Mouse (Mus musculus) bone marrow, adult 2 months (tissue): ENCODE data around the gene Adsl. TPM values are rescaled to one million over a fixed set of nuclear protein-coding genes. Genes with fewer than 3 reads are reported as not detected.
"Not testable (repeated sequence)": the region's sequence is repeated elsewhere in the genome, so short reads cannot be mapped to it uniquely, and the experiment has no call there.

Experiments used
- H3K27ac ChIP-seq: fragments of 200-500 bp; 2 replicates; pipeline ENCODE4 v1.5.1; 2012; ENCODE audit warnings: low read depth, mild to moderate bottlenecking, control low read depth, inconsistent platforms, low read length; ENCODE audit not compliant: control insufficient read depth, poor library complexity, insufficient read depth
- H3K4me1 ChIP-seq: fragments of 200-500 bp; 2 replicates; pipeline ENCODE4 v1.6.1; 2011; ENCODE audit warnings: low read length; ENCODE audit not compliant: control insufficient read depth, insufficient read depth
- H3K4me3 ChIP-seq: fragments of 200-500 bp; replicated peaks from 2 replicates; pipeline ENCODE3; 2011; ENCODE audit warnings: mild to moderate bottlenecking, low read depth, low read length, control low read depth; ENCODE audit not compliant: control insufficient read depth
- CTCF ChIP-seq: fragments of 200-500 bp; IDR thresholded peaks from 2 replicates; pipeline ENCODE4 v1.5.1; 2011; ENCODE audit warnings: low read length, control low read depth; ENCODE audit not compliant: control insufficient read depth, insufficient read depth
- POLR2A ChIP-seq: fragments of 200-500 bp; IDR thresholded peaks from 2 replicates; pipeline ENCODE4 v1.6.1; 2011; ENCODE audit warnings: low read depth, mild to moderate bottlenecking, control low read depth, low read length, borderline replicate concordance; ENCODE audit not compliant: control insufficient read depth
- whole genome bisulfite sequencing: fragments of 180-500 bp; shearing (Covaris S2); methylation state at CpG from one replicate; pipeline ENCODE4 v1.1.7; 2018; 5-methylcytosine and 5-hydroxymethylcytosine counted together
- polyA plus RNA-seq: library from polyadenylated mRNA; stranded (reverse); fragments of >200 nt; gene quantifications from 2 replicates; pipeline ENCODE4 v1.2.4, GENCODE M21; 2011; ENCODE audit warnings: low replicate concordance; ENCODE audit not compliant: missing spikeins, insufficient read depth, insufficient read length

Adsl gene
- 11.1 and 16.4 TPM in 2 replicates for polyA plus RNA-seq

DNA sequence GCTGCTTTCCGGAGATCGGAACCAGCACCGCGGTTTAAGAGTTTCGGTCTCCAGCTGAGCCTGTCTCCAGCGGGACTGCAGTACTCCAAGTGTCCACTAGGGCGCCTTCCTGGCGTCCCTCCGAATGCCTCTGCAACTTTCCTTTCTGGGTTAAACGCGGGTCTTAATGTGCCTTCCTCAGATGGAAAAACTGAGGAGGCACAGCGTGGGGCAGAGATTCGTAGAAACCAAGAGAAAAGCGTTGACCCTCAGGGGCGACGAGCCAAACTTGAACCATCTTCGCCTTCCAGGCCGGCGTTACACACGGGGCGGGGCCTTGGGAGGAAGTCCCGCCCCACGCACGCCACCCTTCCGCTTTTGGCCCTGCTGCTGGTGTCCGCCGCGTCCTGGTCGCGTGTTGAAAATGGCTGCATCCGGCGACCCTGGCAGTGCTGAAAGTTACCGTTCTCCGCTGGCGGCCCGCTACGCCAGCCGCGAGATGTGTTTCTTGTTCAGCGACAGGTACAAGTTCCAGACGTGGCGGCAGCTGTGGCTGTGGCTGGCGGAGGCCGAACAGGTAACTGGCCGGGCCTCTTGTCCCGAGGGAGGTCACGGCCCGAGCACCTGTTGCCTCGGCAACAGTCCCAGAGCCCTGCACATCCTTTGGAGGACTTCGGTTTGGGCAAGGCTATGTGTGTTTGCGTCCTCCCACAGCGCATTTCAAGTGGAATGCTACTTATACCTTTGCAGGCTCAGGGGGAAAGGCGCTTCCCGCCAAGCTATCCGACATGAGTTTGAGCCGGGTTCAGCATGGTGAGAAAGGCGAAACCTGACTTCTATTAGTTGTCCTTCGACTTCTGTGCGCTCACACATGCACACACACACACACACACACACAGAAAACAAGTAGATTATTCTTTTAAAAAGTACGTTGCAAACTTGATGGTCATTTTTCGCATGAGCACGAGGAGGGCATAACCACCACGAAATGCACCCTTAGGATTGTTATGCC lies at the start of gene Adsl:
TSS of gene Adsl (plus strand) at position 346 of the 991 bp plus-strand sequence.
- Histone ChIP-seq H3K4me3 (peak within 1 kb of the TSS; percentile 92), H3K27ac (peak within 1 kb of the TSS; percentile 67), H3K4me1 (peaks cover 5% of the 10 kb centered on the region; the same call in 1 of the 2 replicates)
- peak; percentile 74; the same call in 1 of the 2 replicates for TF ChIP-seq POLR2A
- TF ChIP-seq CTCF = peak; percentile 76
- under 1% methylated on average over 63 of the region's 63 CpGs for WGBS

DNA sequence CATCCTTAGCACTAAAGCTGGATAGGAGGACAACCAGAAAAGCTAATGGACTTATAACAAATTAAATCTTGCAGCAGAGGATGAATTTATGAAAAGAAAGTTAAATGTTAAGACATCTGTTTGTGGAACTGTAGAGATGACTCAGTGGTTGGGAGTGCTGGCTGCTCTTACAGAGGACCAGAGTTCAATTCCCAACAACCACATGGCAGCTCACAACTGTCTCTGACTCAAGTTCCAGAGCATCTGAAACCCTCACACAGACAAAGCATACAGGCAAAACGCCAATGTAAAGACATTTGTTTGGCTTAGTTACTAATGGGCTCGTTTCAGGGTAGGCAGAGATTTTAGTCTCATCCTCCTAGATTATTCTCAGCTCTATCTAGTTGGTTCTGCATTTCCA lies 48.5 kb upstream of the Adsl start:
- 73% methylated on average over 2 of the region's 2 CpGs for WGBS
- H3K4me1 ChIP-seq = peaks cover 3% of the 10 kb centered on the region; the same call in 1 of the 2 replicates
- H3K27ac ChIP-seq = no peak overlapping the region
- H3K4me3 ChIP-seq = no peak overlapping the region
- TF ChIP-seq POLR2A = no peak
- no peak for TF ChIP-seq CTCF

DNA sequence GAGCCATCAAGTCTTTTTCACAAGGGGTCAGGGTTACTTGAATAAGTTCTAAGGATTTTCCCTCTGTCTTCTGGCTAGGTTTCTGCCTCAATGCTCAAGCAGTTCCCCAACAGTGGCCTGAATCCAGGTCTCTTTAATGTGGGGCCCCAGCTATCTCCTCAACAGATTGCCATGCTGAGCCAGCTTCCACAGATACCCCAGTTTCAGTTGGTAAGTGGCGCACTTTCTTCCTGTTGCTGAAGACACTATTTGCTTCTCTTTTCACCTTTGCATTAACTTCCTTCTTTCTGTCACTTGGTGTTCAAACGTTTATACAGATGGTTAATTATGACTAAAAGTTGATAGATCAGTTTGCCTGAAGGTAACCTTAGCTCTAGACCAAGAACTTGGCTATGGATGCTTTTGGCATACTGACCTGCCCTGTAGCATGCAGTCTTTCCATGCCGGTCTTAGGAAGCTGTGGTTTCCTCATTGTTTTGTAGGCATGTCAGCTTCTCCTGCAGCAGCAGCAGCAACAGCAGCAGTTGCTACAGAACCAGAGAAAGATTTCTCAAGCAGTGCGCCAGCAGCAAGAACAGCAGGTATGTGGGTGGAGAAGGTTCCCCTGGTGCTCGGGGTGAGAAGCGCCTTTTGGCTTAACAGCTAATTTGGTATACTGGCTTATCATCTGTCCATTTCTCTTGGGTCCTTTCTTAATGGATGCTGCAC lies 46.3 kb upstream of the Adsl start:
- peak overlapping the region; percentile 40 for H3K4me3 ChIP-seq
- H3K4me1 ChIP-seq = no peaks in the 10 kb centered on the region; the same call in 1 of the 2 replicates
- TF ChIP-seq POLR2A (no peak), CTCF (no peak)
- 24% methylated on average over 6 of the region's 6 CpGs for WGBS
- peak overlapping the region; percentile 67 for H3K27ac ChIP-seq

DNA sequence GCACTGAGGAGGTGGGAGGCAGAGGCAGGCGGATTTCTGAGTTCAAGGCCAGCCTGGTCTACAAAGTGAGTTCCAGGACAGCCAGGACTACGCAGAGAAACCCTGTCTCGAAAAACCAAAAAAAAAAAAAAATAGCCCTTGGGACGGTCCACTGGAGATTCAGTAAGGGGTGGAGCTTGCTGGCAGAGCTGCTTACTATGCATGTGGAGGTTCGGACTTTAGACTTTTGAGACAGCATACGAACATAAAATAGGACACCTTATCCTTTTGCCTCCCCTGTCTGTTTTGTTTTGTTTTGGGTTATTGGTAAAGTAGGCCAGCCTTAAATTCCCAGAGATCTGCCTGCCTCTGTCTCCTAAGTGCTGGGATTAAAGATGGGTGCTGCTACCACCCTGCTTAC lies 43.5 kb upstream of the Adsl start:
- 89% methylated on average over 6 of the region's 6 CpGs for WGBS
- H3K27ac ChIP-seq, H3K4me1 ChIP-seq, H3K4me3 ChIP-seq: not testable (repeated sequence)

DNA sequence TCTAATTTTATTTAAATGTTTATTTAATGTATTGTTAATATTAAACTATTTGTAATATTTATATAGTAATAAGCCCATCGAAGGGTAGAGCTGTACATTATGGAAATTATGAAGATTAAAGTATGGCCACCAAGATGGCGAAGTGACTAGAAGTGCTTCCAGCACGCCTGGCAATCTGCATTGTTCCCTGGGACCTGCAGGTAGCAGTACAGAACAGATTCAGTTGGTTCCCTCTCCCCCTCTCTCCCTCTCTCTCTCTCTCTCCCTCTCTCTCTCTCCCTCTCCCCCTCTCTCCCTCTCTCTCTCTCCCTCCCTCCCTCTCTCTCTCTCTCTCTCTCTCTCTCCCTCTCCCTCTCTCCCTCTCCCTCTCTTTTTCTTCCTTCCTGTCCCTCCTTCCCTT lies 38.1 kb upstream of the Adsl start:
- TF ChIP-seq CTCF = no peak
- no peak for TF ChIP-seq POLR2A
- no peak overlapping the region for H3K4me3 ChIP-seq
- 85% methylated on average over 3 of the region's 3 CpGs for WGBS
- H3K27ac ChIP-seq = no peak overlapping the region
- peaks cover 2% of the 10 kb centered on the region for H3K4me1 ChIP-seq

DNA sequence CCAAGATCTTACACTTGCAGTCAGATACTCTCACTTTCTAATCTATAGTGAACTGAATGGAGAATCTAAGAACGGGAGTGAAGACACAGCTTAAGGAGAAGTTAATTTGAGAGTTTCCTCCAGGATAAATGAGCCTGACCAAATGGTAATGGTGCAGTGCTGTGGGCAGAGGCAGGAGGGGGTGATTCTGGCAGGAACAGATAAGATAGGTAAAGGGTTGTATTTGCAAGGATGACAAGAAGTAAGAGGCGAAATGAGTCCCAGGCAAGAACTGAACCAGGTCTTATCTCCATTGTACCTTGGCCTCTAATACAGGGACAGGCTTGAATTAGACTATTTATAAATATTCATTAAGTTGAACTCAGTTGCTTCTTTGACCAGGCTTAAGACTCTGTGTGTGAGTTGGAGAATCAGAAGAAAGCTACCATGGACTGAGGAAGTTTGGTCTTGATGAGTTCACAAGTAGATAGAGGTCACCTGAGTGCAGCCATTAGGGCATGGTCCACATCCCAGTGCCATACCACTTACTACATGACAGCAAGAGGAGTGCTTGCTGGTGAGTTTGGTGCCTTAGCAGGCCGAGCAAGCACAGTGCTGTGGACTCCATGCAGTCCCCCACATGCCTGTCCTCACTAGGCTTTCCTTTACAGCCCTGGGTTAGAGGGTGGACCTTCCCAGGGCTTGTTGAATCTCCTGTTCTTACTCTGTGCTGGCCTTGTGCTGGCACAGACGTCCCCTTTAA lies 37.3 kb upstream of the Adsl start:
- Histone ChIP-seq H3K27ac (peak overlapping the region; percentile 12), H3K4me3 (no peak overlapping the region), H3K4me1 (peaks cover 2% of the 10 kb centered on the region)
- 52% methylated on average over 4 of the region's 4 CpGs for WGBS
- TF ChIP-seq POLR2A (no peak), CTCF (no peak)

DNA sequence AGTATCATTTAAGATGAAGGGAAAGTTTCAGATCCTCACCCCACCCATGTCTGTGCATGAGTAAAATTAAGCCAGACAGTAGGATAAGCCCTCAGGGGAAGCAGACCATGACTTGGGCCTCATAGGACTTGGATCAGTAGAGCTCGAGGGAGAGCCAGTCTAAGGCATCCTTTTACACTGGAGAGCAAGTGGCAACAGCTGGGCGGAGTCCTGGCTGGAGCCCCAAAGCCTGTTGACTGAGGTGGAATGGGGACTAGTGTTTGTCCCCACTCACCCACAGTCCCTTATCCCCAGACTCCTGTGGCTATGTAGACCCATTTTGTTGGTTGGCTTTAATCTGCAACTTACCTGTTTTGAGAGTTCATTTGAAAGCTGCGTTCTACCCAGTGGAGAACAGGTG lies 36.1 kb upstream of the Adsl start:
- Histone ChIP-seq H3K27ac (no peak overlapping the region), H3K4me3 (no peak overlapping the region), H3K4me1 (peaks cover 2% of the 10 kb centered on the region)
- TF ChIP-seq POLR2A = no peak
- TF ChIP-seq CTCF = no peak
- WGBS = 66% methylated on average over 3 of the region's 3 CpGs

DNA sequence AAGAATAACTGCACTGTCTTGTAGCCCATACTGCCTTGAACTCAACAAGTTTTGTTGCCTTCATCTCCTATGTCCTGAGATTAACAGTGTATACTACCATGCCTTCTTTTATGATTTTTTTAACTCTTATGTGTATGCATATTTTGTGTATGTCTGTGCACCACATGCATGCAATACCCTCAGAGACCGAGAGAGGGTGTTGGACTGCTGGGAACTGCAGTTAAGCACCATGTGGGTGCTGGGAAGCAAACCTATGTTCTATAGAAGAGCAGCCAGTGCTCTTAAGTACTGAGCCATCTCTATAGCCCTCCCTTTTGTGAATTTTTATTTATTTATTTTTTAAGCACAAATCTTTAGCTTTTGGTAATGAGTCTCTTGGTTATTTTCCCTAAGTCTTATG lies 34.5 kb upstream of the Adsl start:
- WGBS = 75% methylated on average over 1 of the region's 1 CpGs
- no peak for TF ChIP-seq CTCF
- no peak for TF ChIP-seq POLR2A
- H3K4me1 ChIP-seq = peaks cover 2% of the 10 kb centered on the region
- H3K4me3 ChIP-seq = no peak overlapping the region
- H3K27ac ChIP-seq = no peak overlapping the region
